Mouse (Mus musculus) cerebellum, adult 9-11 months (tissue): Measurements from ENCODE around the gene Foxa2.

Source experiments
- DNase-seq: peaks from one replicate; pipeline ENCODE4 v3.0.0; 2022

Gene Foxa2

GRCm38 (mm10) chr2:147998206-147998966 is 48.4 kb downstream of the Foxa2 start:
- DNase-seq, result no peak

- DNase-seq, result no peak
Observed at GRCm38 (mm10) chr2:147996781-147997180, 50.0 kb downstream of the Foxa2 start.

GRCm38 (mm10) chr2:147993821-147994220 is 52.9 kb downstream of the Foxa2 start:
- no peak for DNase-seq

- no peak for DNase-seq
Observed at GRCm38 (mm10) chr2:147992935-147993679, 53.7 kb downstream of the Foxa2 start.
